Mouse (Mus musculus) liver, adult 2 months (tissue): Measurements from ENCODE around the gene Evl. TPM values are rescaled to one million over a fixed set of nuclear protein-coding genes. Genes with fewer than 3 reads are reported as not detected.
A peak's percentile ranks its signal among the peaks of the same experiment; 100 is the strongest.

Source experiments
- DNase-seq: peaks from one replicate; pipeline ENCODE4 v3.0.0-alpha.2; 2011; ENCODE audit warnings: low read depth, low spot score; ENCODE audit errors: extremely low read depth
- H3K27ac ChIP-seq: fragments of 200-500 bp; replicated peaks from 2 replicates; pipeline ENCODE4 v1.5.1; 2012; ENCODE audit warnings: low read depth, mild to moderate bottlenecking, control low read depth, inconsistent platforms, low read length; ENCODE audit not compliant: insufficient read depth
- H3K27me3 ChIP-seq: fragments of 200-500 bp; 2 replicates; pipeline ENCODE4 v1.6.1; 2012; ENCODE audit warnings: mild to moderate bottlenecking, moderate library complexity, low read length, inconsistent platforms; ENCODE audit not compliant: control insufficient read depth, insufficient read depth
- H3K36me3 ChIP-seq: fragments of 200-500 bp; 2 replicates; pipeline ENCODE4 v1.6.1; 2012; ENCODE audit warnings: low read length, inconsistent platforms; ENCODE audit not compliant: control insufficient read depth, insufficient read depth
- H3K4me1 ChIP-seq: fragments of 200-500 bp; 2 replicates; pipeline ENCODE4 v1.6.1; 2011; ENCODE audit warnings: low read length; ENCODE audit not compliant: control insufficient read depth, insufficient read depth
- H3K4me3 ChIP-seq: fragments of 200-500 bp; 2 replicates; pipeline ENCODE4 v1.5.1; 2011; ENCODE audit warnings: low read depth, mild to moderate bottlenecking, control low read depth, low read length, moderate library complexity; ENCODE audit not compliant: insufficient read depth
- H3K79me2 ChIP-seq: fragments of 200-500 bp; 2 replicates; pipeline ENCODE4 v1.6.1; 2012; ENCODE audit warnings: inconsistent platforms, mild to moderate bottlenecking, low read length, moderate library complexity; ENCODE audit not compliant: control insufficient read depth, insufficient read depth
- H3K9ac ChIP-seq: fragments of 200-500 bp; 2 replicates; pipeline ENCODE4 v1.6.1; 2012; ENCODE audit warnings: low read depth, mild to moderate bottlenecking, control low read depth, inconsistent platforms, low read length
- CTCF ChIP-seq: fragments of 200-500 bp; IDR thresholded peaks from 2 replicates; pipeline ENCODE4 v1.5.1; 2011; ENCODE audit warnings: low read depth, low read length, control low read depth
- POLR2A ChIP-seq: fragments of 200-500 bp; IDR thresholded peaks from 2 replicates; pipeline ENCODE4 v1.6.1; 2011; ENCODE audit warnings: low read length, control low read depth; ENCODE audit not compliant: insufficient read depth; ENCODE audit errors: extremely low read depth
- WGBS: fragments of 180-500 bp; shearing (Covaris S2); methylation state at CpG from one replicate; pipeline ENCODE4 v1.1.7; 2018; 5-methylcytosine and 5-hydroxymethylcytosine counted together
- polyA plus RNA-seq: library from polyadenylated mRNA; depleted of rRNA; stranded (reverse); fragments of >200 nt; gene quantifications from 2 replicates; pipeline ENCODE4 v1.2.3, GENCODE M21; 2012
- total RNA-seq: library from RNA; depleted of rRNA; stranded (reverse); fragments of >200 nt; gene quantifications from 2 replicates; pipeline ENCODE4 v1.2.3, GENCODE M21; 2014

The Evl gene
- total and polyA plus RNA-seq, 2 experiments: 5.3 to 6.9 TPM

- Histone ChIP-seq H3K79me2 (no peaks in the 10 kb centered on the region), H3K4me1 (no peaks in the 10 kb centered on the region; the same call in 1 of the 2 replicates), H3K27me3 (no peaks in the 10 kb centered on the region), H3K4me3 (no peak overlapping the region), H3K9ac (no peak overlapping the region), H3K36me3 (no peaks in the 10 kb centered on the region), H3K27ac (no peak overlapping the region)
- WGBS: 72% methylated on average over 4 of the region's 4 CpGs
- DNase-seq: no peak
- no peak for TF ChIP-seq CTCF
- no peak for TF ChIP-seq POLR2A
Measured at GRCm38 (mm10) chr12:108610255-108610654, 55.7 kb downstream of the Evl start.

GRCm38 (mm10) chr12:108613081-108613480, 58.6 kb downstream of the Evl start:
- no peak overlapping the region for H3K27ac ChIP-seq
- DNase-seq: peak; percentile 62
- no peak overlapping the region for H3K9ac ChIP-seq
- no peaks in the 10 kb centered on the region for H3K36me3 ChIP-seq
- TF ChIP-seq CTCF: peak; percentile 93
- no peak for TF ChIP-seq POLR2A
- H3K79me2 ChIP-seq: no peaks in the 10 kb centered on the region
- H3K4me1 ChIP-seq: no peaks in the 10 kb centered on the region; the same call in 1 of the 2 replicates
- H3K4me3 ChIP-seq: no peak overlapping the region
- H3K27me3 ChIP-seq: no peaks in the 10 kb centered on the region
- 36% methylated on average over 3 of the region's 3 CpGs for WGBS

- H3K79me2 ChIP-seq: no peaks in the 10 kb centered on the region
- TF ChIP-seq CTCF: no peak
- no peak for TF ChIP-seq POLR2A
- no peak for DNase-seq
- H3K27me3 ChIP-seq: no peaks in the 10 kb centered on the region
- H3K4me3 ChIP-seq: no peak overlapping the region
- no peak overlapping the region for H3K27ac ChIP-seq
- WGBS: 84% methylated on average over 7 of the region's 7 CpGs
- H3K9ac ChIP-seq: no peak overlapping the region
- no peaks in the 10 kb centered on the region for H3K36me3 ChIP-seq
- H3K4me1 ChIP-seq: no peaks in the 10 kb centered on the region
Measured at GRCm38 (mm10) chr12:108617511-108617910, 63.0 kb downstream of the Evl start.

GRCm38 (mm10) chr12:108619853-108620416, 65.4 kb downstream of the Evl start:
- TF ChIP-seq CTCF (no peak), POLR2A (no peak)
- no peaks in the 10 kb centered on the region for H3K79me2 ChIP-seq
- H3K36me3 ChIP-seq: no peaks in the 10 kb centered on the region
- H3K4me3 ChIP-seq: no peak overlapping the region
- no peaks in the 10 kb centered on the region for H3K27me3 ChIP-seq
- 98% methylated on average over 7 of the region's 7 CpGs for WGBS
- DNase-seq: no peak
- no peak overlapping the region for H3K27ac ChIP-seq
- H3K9ac ChIP-seq: no peak overlapping the region
- no peaks in the 10 kb centered on the region for H3K4me1 ChIP-seq

DNA sequence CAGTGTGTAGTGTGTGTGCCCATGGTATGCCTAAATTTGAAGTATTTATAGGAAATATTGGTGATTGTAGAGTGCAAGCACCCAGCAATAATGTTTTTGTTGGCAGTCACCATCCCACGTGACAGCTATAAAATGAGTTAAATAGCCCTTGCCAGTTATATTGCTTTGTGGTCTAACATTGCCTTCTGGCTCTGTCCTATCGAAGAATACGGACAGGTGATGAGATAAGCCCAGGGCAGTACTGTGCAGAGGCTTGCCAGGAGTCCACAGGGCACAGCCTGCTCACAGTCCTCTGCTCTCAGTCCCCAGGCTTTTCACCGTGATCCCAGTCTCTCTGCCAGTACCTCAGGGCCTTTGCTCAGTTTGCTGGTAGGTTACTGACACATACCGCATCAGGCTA, 67.9 kb downstream of the Evl start:
- Histone ChIP-seq H3K79me2 (no peaks in the 10 kb centered on the region), H3K36me3 (no peaks in the 10 kb centered on the region), H3K27ac (no peak overlapping the region), H3K4me3 (no peak overlapping the region), H3K27me3 (no peaks in the 10 kb centered on the region), H3K4me1 (no peaks in the 10 kb centered on the region), H3K9ac (no peak overlapping the region)
- TF ChIP-seq POLR2A (no peak), CTCF (no peak)
- 81% methylated on average over 5 of the region's 5 CpGs for WGBS
- no peak for DNase-seq

- DNase-seq: no peak
- Histone ChIP-seq H3K9ac (no peak overlapping the region), H3K27ac (no peak overlapping the region), H3K36me3 (no peaks in the 10 kb centered on the region), H3K4me3 (no peak overlapping the region), H3K27me3 (no peaks in the 10 kb centered on the region), H3K79me2 (no peaks in the 10 kb centered on the region), H3K4me1 (no peaks in the 10 kb centered on the region; the same call in 1 of the 2 replicates)
- WGBS: 71% methylated on average over 1 of the region's 1 CpGs
- no peak for TF ChIP-seq POLR2A
- TF ChIP-seq CTCF: no peak
Measured at GRCm38 (mm10) chr12:108629556-108629955, 75.0 kb downstream of the Evl start.
